Mouse (Mus musculus) forebrain, embryonic 16.5 days (tissue): Measurements from ENCODE around the gene Mcu. TPM values are rescaled to one million over a fixed set of nuclear protein-coding genes. Genes with fewer than 3 reads are reported as not detected.

ENCODE experiments used
- ATAC-seq: fragments of 200-750 bp; cut with Nextera tagmentation; 2 replicates; pipeline ENCODE4 v1.8.0; 2017; ENCODE audit warnings: mild to moderate bottlenecking, moderate library complexity
- H3K27ac ChIP-seq: fragments of 300-500 bp; sonication (generic); 2 replicates; pipeline ENCODE4 v1.5.1; 2014; ENCODE audit warnings: low read length, control low read depth
- H3K27me3 ChIP-seq: fragments of 300-500 bp; sonication (generic); replicated peaks from 2 replicates; pipeline ENCODE4 v1.6.1; 2014; ENCODE audit warnings: low read length; ENCODE audit not compliant: control insufficient read depth, insufficient read depth
- H3K36me3 ChIP-seq: fragments of 300-500 bp; sonication (generic); 2 replicates; pipeline ENCODE4 v1.6.1; 2014; ENCODE audit not compliant: control insufficient read depth, insufficient read depth
- H3K4me1 ChIP-seq: fragments of 300-500 bp; sonication (generic); replicated peaks from 2 replicates; pipeline ENCODE4 v1.6.1; 2014; ENCODE audit warnings: low read length; ENCODE audit not compliant: control insufficient read depth, insufficient read depth
- H3K4me2 ChIP-seq: fragments of 300-500 bp; sonication (generic); 2 replicates; pipeline ENCODE4 v1.6.1; 2014; ENCODE audit warnings: mild to moderate bottlenecking, low read length, control low read depth
- H3K4me3 ChIP-seq: fragments of 300-500 bp; sonication (generic); replicated peaks from 2 replicates; pipeline ENCODE4 v1.5.1; 2014; ENCODE audit warnings: mild to moderate bottlenecking, low read length, control low read depth
- H3K9ac ChIP-seq: fragments of 300-500 bp; sonication (generic); replicated peaks from 2 replicates; pipeline ENCODE4 v1.6.1; 2014; ENCODE audit warnings: low read depth, low read length, control low read depth
- H3K9me3 ChIP-seq: fragments of 300-500 bp; sonication (generic); 2 replicates; pipeline ENCODE4 v1.6.1; 2016; ENCODE audit warnings: low read length; ENCODE audit not compliant: control insufficient read depth
- WGBS: fragments of 180-500 bp; shearing (Covaris S2); extraction: QIAGEN DNeasy Blood & Tissue Kit; methylation state at CpG from one replicate; pipeline ENCODE4 v1.1.7; 2014; 5-methylcytosine and 5-hydroxymethylcytosine counted together
- polyA plus RNA-seq: library from polyadenylated mRNA; unstranded; fragments of >200 nt; fragmentation: Nextera tagmentation; extraction: Ambion mirVana; gene quantifications from 2 replicates; pipeline ENCODE4 v1.2.1, GENCODE M21; 2015

Mcu gene
- polyA plus RNA-seq, 1 experiment from 2014 or later: 27.3 TPM

DNA sequence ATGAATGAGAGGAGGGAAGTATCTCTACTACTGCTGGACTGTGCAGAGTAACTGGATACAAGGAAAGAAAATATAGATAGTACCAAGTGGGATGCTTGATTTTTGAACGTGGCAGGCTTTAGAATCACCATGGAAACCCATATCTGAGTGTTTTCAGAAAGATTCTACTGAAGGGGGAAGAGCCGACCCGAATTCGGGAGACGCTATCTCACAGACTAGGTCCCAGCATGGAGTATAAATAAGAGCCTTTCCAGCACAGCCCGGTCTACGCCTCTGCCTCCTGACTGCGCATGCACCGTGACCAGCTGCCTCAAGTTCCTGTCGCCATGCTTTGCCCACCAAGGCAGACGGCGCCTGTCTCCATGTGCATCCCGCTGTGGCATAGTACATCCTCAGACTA is 49.5 kb downstream of the Mcu start:
- Histone ChIP-seq H3K9ac (no peak overlapping the region), H3K36me3 (no peaks in the 10 kb centered on the region), H3K4me1 (peaks cover 3% of the 10 kb centered on the region; the same call in 1 of the 2 replicates), H3K27me3 (no peaks in the 10 kb centered on the region), H3K4me2 (no peak overlapping the region), H3K27ac (no peak overlapping the region), H3K4me3 (no peak overlapping the region), H3K9me3 (no peaks in the 10 kb centered on the region; the same call in 1 of the 2 replicates)
- ATAC-seq: no peak
- 93% methylated on average over 13 of the region's 13 CpGs for WGBS

- WGBS: 68% methylated on average over 2 of the region's 2 CpGs
- H3K36me3 ChIP-seq: no peaks in the 10 kb centered on the region
- H3K4me2 ChIP-seq: no peak overlapping the region
- no peak for ATAC-seq
- H3K4me3 ChIP-seq: no peak overlapping the region
- H3K9me3 ChIP-seq: no peaks in the 10 kb centered on the region
- peaks cover 3% of the 10 kb centered on the region; the same call in 1 of the 2 replicates for H3K4me1 ChIP-seq
- H3K27ac ChIP-seq: no peak overlapping the region
- H3K27me3 ChIP-seq: no peaks in the 10 kb centered on the region
- no peak overlapping the region for H3K9ac ChIP-seq
These were observed 50.5 kb downstream of the Mcu start for GRCm38 (mm10) chr10:59565995-59566410.

DNA sequence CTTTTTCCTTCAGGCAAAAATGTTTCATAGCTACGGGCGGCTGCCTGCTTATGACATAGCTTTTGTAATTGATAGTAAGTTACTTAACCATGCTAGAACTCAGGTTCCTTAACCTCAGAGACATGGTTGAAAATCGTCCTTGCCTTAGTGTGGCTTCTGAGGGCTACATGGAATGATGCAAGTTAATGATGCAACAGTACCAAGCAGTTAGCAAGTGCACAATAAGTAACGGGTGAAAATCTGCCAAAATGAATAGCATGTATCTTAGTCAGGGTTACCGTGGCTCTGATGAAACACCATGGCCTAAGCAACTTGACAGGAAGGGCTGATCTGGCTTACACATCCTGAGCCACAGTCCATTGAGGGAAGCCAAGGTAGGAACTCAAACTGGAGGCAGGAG is 51.9 kb downstream of the Mcu start:
- H3K4me2 ChIP-seq: no peak overlapping the region

GRCm38 (mm10) chr10:59562511-59562910 is 54.0 kb downstream of the Mcu start:
- Histone ChIP-seq H3K27me3 (no peaks in the 10 kb centered on the region), H3K27ac (no peak overlapping the region), H3K36me3 (no peaks in the 10 kb centered on the region), H3K4me1 (peaks cover 3% of the 10 kb centered on the region; the same call in 1 of the 2 replicates), H3K9ac (no peak overlapping the region), H3K9me3 (no peaks in the 10 kb centered on the region), H3K4me3 (no peak overlapping the region), H3K4me2 (no peak overlapping the region)
- WGBS: 69% methylated on average over 4 of the region's 4 CpGs
- no peak for ATAC-seq

More for the DNA sequence above, 51.9 kb downstream of the Mcu start:
- Histone ChIP-seq H3K36me3 (no peaks in the 10 kb centered on the region), H3K27me3 (no peaks in the 10 kb centered on the region), H3K9ac (no peak overlapping the region), H3K27ac (no peak overlapping the region), H3K4me3 (no peak overlapping the region), H3K4me1 (peaks cover 3% of the 10 kb centered on the region; the same call in 1 of the 2 replicates), H3K9me3 (no peaks in the 10 kb centered on the region)
- ATAC-seq: no peak
- WGBS: 88% methylated on average over 5 of the region's 5 CpGs

DNA sequence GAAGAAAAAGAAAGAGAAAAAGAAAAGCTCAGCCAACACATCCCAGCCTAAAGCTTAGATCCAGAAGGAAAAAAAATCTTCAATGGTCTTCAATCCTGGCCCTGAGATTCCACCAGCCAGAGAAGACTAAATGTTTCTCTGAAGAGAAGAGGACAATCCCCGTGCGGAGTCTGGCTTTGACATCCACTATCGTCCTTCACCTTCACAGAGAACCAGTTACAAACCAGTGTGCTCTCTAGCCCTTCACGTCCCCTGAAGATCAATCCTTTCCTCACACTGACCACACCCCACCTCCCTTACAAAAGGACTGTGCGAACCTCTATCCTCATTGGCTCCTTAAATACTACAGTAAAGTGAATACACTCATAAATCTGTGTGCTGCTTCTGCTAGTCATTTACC is 56.4 kb downstream of the Mcu start:
- H3K27me3 ChIP-seq: no peaks in the 10 kb centered on the region
- peaks cover 3% of the 10 kb centered on the region; the same call in 1 of the 2 replicates for H3K4me1 ChIP-seq
- H3K4me2 ChIP-seq: no peak overlapping the region
- no peak overlapping the region for H3K9ac ChIP-seq
- WGBS: 79% methylated on average over 5 of the region's 5 CpGs
- H3K27ac ChIP-seq: no peak overlapping the region
- no peaks in the 10 kb centered on the region for H3K36me3 ChIP-seq
- no peaks in the 10 kb centered on the region for H3K9me3 ChIP-seq
- ATAC-seq: no peak
- H3K4me3 ChIP-seq: no peak overlapping the region

- WGBS: 70% methylated on average over 4 of the region's 4 CpGs
- H3K27me3 ChIP-seq: no peaks in the 10 kb centered on the region
- no peak overlapping the region for H3K4me3 ChIP-seq
- H3K4me1 ChIP-seq: peaks cover 3% of the 10 kb centered on the region; the same call in 1 of the 2 replicates
- no peaks in the 10 kb centered on the region for H3K36me3 ChIP-seq
- no peak overlapping the region for H3K4me2 ChIP-seq
- H3K9ac ChIP-seq: no peak overlapping the region
- no peak for ATAC-seq
- no peaks in the 10 kb centered on the region for H3K9me3 ChIP-seq
- no peak overlapping the region for H3K27ac ChIP-seq
These were observed 57.9 kb downstream of the Mcu start for GRCm38 (mm10) chr10:59558602-59559001.

DNA sequence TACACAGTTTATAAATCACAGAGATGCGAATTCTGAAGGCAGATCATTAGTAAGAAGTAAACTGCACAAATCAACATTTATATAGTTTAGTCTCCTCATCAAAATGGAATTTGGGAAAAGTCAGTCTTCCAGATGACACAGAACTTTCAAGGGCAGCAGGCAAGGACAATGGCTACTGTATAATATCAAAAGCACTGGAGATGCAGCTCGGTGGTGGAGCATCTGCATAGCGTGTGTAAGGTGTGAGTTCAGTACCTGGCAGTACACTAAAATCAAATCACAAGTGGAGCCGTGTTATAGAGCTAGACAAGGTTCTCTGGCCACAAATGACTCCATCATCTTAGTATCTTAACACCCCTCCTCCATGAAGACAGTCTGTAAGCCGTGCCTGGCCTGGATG is 58.3 kb downstream of the Mcu start:
- Histone ChIP-seq H3K9me3 (no peaks in the 10 kb centered on the region), H3K9ac (no peak overlapping the region), H3K4me3 (no peak overlapping the region), H3K27ac (no peak overlapping the region), H3K4me2 (no peak overlapping the region), H3K4me1 (no peaks in the 10 kb centered on the region), H3K36me3 (no peaks in the 10 kb centered on the region), H3K27me3 (no peaks in the 10 kb centered on the region)
- 92% methylated on average over 5 of the region's 5 CpGs for WGBS
- ATAC-seq: no peak

GRCm38 (mm10) chr10:59556541-59556940 is 60.0 kb downstream of the Mcu start:
- H3K4me3 ChIP-seq: no peak overlapping the region

GRCm38 (mm10) chr10:59554243-59554642 is 62.2 kb downstream of the Mcu start:
- Histone ChIP-seq H3K27me3 (no peaks in the 10 kb centered on the region), H3K9me3 (no peaks in the 10 kb centered on the region), H3K36me3 (no peaks in the 10 kb centered on the region), H3K4me3 (no peak overlapping the region), H3K27ac (no peak overlapping the region), H3K4me2 (no peak overlapping the region), H3K9ac (no peak overlapping the region), H3K4me1 (no peaks in the 10 kb centered on the region)
- ATAC-seq: no peak
- WGBS: 96% methylated on average over 1 of the region's 1 CpGs

More at GRCm38 (mm10) chr10:59556541-59556940, 60.0 kb downstream of the Mcu start:
- H3K27ac ChIP-seq: no peak overlapping the region
- no peak for ATAC-seq
- H3K36me3 ChIP-seq: no peaks in the 10 kb centered on the region
- no peak overlapping the region for H3K4me2 ChIP-seq
- 37% methylated on average over 5 of the region's 5 CpGs for WGBS
- no peaks in the 10 kb centered on the region for H3K9me3 ChIP-seq
- H3K4me1 ChIP-seq: no peaks in the 10 kb centered on the region
- H3K27me3 ChIP-seq: no peaks in the 10 kb centered on the region
- H3K9ac ChIP-seq: no peak overlapping the region

GRCm38 (mm10) chr10:59552456-59552855 is 64.0 kb downstream of the Mcu start:
- ATAC-seq: no peak
- H3K36me3 ChIP-seq: no peaks in the 10 kb centered on the region
- no peak overlapping the region for H3K4me3 ChIP-seq
- no peak overlapping the region for H3K4me2 ChIP-seq
- WGBS: 41% methylated on average over 1 of the region's 1 CpGs
- H3K4me1 ChIP-seq: peaks cover 4% of the 10 kb centered on the region; the same call in 1 of the 2 replicates
- no peaks in the 10 kb centered on the region for H3K27me3 ChIP-seq
- no peak overlapping the region for H3K9ac ChIP-seq
- H3K9me3 ChIP-seq: no peaks in the 10 kb centered on the region
- no peak overlapping the region for H3K27ac ChIP-seq
